ENCODE assay signal across 11 mouse cellular contexts in genomic region chr7:139813577-139814207, GRCm38 (mm10). TPM values are rescaled to one million over a fixed set of nuclear protein-coding genes. Genes with fewer than 3 reads are reported as not detected.
"Had no signal": no experiment of that assay in that cellular context is flagged by ENCODE, and none has a peak within 500 bp of the region (broad histone marks: within the 10 kb centered on the region; RNA-seq: fewer than 3 reads in every experiment).

No protein-coding gene starts in this region.

- H3K9me3 ChIP-seq: limb, embryonic 13.5 days; liver, embryonic 15.5 days; midbrain, embryonic 13.5 days had no signal

- H3K27ac ChIP-seq: layer of hippocampus, adult 2 months; limb, embryonic 13.5 days; liver, embryonic 15.5 days; midbrain, embryonic 13.5 days had no signal

- H3K9ac ChIP-seq: limb, embryonic 13.5 days; liver, embryonic 15.5 days; midbrain, embryonic 13.5 days had no signal

- H3K4me3 ChIP-seq: layer of hippocampus, adult 2 months; limb, embryonic 13.5 days; liver, embryonic 15.5 days; midbrain, embryonic 13.5 days had no signal

- DNase-seq: right cerebral cortex, adult 18-20 months; right cerebral cortex, postnatal 25 days; thymus, postnatal 4 days had no signal

- H3K4me1 ChIP-seq: limb, embryonic 13.5 days; liver, embryonic 15.5 days; midbrain, embryonic 13.5 days had no signal

- H3K4me2 ChIP-seq: limb, embryonic 13.5 days; liver, embryonic 15.5 days; midbrain, embryonic 13.5 days had no signal

- ATAC-seq: hindbrain, embryonic 16.5 days; inflammation-experienced regulatory T-cells, adult 6 months; intestine, postnatal 0 days; midbrain, embryonic 13.5 days had no signal

- H3K27me3 ChIP-seq: limb, embryonic 13.5 days; liver, embryonic 15.5 days; midbrain, embryonic 13.5 days had no signal

- H3K36me3 ChIP-seq: limb, embryonic 13.5 days; liver, embryonic 15.5 days; midbrain, embryonic 13.5 days had no signal

RNA-seq across cellular contexts. Expression of gene Adgra1, which starts 20.3 kb away (rescaled TPM):
- polyA plus RNA-seq: inflammation-experienced regulatory T-cells, adult 6 months; liver, adult 2 months; liver, embryonic 15.5 days had no signal
